Mouse (Mus musculus): ENCODE measurements around the gene Rap1b.

GRCm38 (mm10) chr10:117780306-117780911, 65.4 kb downstream of the Rap1b start:
- TF ChIP-seq GATA1 (IDR thresholded peaks at IDR 0.05; ENCODE audit: borderline replicate concordance, low read length): no peak
- no peak for TF ChIP-seq FLI1 (IDR thresholded peaks at IDR 0.05; ENCODE audit: low read length)

Measured in megakaryocyte, embryonic 14.5 days (primary cell).